Mouse (Mus musculus): ENCODE data around the gene Dkc1.

DNA sequence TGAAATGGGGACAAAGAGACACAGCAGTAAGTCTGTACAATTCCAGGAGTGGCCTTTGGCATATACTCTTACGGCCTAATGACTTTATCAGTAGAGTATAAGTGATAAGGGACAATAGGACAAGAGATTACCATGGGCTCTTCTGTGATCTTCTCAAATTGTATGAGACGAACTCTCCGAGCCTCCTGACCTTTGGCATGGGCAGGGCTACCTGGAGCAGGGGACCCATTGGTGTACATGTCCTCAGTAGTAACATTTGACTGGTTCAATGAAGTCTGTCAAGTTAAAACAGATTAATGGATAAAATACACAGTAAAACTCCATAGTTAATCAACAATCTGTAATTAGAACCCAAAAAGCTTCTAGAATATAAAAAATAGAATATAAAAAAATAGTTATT is 30.0 kb downstream of the Dkc1 start:
- no peak for TF ChIP-seq POLR2A (IDR thresholded peaks at IDR 0.05; ENCODE audit: borderline replicate concordance, control insufficient read depth, low read depth, low read length)
- TF ChIP-seq CTCF (IDR thresholded peaks at IDR 0.05; ENCODE audit: control insufficient read depth, insufficient read depth, low read length) = no peak
